Mouse (Mus musculus) left cerebral cortex, adult 2 months (tissue): ENCODE data around the gene Pnkp. TPM values are rescaled to one million over a fixed set of nuclear protein-coding genes. Genes with fewer than 3 reads are reported as not detected.

Experiments used
- DNase-seq, 2 experiments: peaks; one replicate each; pipeline ENCODE4 v3.0.0; 2021 to 2022; ENCODE audit warnings: low spot score in 2 of 2, mixed read lengths in 1 of 2; ENCODE audit errors: extremely low spot score in 1 of 2
- H3K27ac ChIP-seq: fragments of 200-600 bp; 2 replicates; pipeline ENCODE4 v1.8.1; 2022
- H3K4me3 ChIP-seq: fragments of 200-600 bp; 2 replicates; pipeline ENCODE4 v1.8.1; 2022
- CTCF ChIP-seq: fragments of 200-600 bp; IDR thresholded peaks from 2 replicates; pipeline ENCODE4 v1.8.1; 2022; ENCODE audit warnings: antibody characterized with exemption, mild to moderate bottlenecking, moderate library complexity
- intact Hi-C: fragments of 180-260 bp; cut with DNase I; formaldehyde crosslinking; loops from one replicate; pipeline ENCODE4 v1.15.1; 2025
- total RNA-seq, 2 experiments: library from RNA; stranded (reverse); gene quantifications; 2 replicates each; pipeline ENCODE4 v1.2.3; 2021

Gene Pnkp
- total RNA-seq, 2 experiments from 2014 or later, result 27.4 to 31.2 TPM

DNA sequence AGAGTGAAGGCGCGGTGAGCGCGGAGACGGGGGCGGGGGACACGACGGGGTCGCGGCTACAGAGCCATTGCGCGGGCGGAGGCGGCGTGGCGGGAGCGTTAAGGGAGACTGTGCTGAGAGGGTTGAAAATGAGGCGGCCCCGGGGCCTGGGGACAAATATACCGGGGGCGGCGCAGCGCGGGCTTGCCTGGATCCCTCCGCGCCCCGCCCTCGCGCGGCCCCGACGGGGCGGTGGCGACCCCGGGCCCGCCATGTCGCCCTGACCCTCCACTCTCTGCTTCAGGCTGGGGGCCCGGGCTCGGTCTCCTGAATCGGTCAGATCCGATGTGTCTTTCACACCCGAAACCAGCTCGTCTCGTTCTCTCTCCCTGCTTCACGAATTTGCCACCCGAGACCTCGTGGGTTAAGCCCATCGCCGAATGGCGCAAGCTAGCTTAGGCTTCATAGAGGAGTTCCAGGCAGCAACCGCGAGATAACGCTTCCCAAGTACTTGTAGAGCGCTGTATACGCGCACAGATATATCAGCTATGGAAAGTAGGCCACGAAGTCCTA lies 40.4 kb upstream of the Pnkp start, which contains the start of gene Atf5:
TSS of gene Atf5 (minus strand) at position 189 of the 552 bp plus-strand sequence.
- intact Hi-C loops, result no loop called here
- Histone ChIP-seq H3K4me3 (peak within 1 kb of the TSS; percentile 71), H3K27ac (peak within 1 kb of the TSS; percentile 95)
- no peak for DNase-seq
- TF ChIP-seq CTCF, result no peak

DNA sequence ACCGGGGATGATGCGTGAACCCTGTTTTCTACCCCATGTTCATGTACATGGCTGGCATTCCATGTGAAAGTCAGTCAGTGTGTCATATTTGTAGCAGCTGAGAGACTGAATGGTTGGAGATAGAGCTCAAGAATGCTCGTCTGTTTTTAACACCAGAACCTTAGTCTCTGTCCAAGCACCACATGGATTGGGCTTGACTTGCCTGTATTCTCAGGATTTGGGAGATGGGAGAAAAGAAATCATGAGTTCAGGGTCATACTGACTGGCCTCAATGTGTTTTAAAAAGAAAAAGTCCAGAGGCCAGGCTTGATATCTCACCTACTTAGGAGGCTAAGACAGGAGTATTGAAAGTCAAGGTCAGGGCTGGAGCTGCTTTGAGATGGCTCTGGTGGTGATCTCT lies 39.5 kb upstream of the Pnkp start:
- H3K4me3 ChIP-seq, result peak overlapping the region; percentile 71
- H3K27ac ChIP-seq, result peak overlapping the region; percentile 95
- intact Hi-C loops, result no loop called here
- DNase-seq, result peak in 1 of 2 experiments; percentile 4
- TF ChIP-seq CTCF, result no peak

DNA sequence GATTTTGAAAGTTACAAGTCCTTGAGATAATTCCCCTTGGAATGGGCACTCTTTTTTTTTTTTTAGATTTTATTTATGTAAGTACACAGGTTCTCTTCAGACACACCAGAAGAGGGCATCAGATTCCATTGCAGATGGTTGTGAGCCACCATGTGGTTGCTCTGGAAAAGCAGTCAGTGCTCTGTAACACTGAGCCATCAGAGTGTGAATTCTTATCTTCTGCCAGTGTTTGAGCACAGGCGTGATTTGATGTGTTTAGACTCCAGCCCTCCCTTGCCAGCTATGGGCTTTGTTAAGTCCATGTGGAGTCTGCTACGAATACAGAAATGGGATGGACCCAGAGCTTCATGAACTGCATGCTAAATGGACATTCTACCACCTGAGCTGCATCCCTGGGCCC lies 38.8 kb upstream of the Pnkp start:
- H3K4me3 ChIP-seq, result peak overlapping the region; percentile 71
- peak overlapping the region; percentile 95 for H3K27ac ChIP-seq
- TF ChIP-seq CTCF, result peak; percentile 52
- intact Hi-C loops, result loop anchor here (2.0 kb wide), 1 partner anchor 31 kb away; the partner anchor contains the start of genes Akt1s1 and Tbc1d17
- peak in 1 of 2 experiments; percentile 11 for DNase-seq

DNA sequence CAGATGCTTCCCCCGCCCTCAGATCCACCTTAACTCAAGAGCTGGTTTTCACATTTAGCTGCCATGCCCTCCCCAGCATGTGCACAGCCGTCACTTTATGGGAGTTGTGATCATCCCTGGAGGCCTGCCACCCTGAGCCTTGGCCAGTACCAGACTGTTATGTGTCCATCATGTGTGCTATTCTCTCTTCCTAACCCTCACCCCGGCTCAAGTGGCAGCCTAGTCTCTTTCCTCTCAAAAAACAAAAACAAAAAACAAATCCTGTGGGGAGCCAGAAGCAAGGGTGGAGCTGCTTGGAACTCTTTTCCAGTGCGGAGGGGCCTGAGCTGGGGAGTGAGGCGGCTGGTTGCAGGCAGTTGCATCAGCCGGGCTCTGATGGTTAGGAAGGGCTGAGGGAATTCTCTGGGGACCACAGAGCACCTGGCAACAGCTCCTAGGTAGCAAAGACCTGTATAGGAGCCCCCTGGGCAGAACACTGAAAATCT lies 38.1 kb upstream of the Pnkp start:
- Histone ChIP-seq H3K4me3 (peak overlapping the region; percentile 24), H3K27ac (peak overlapping the region; percentile 95)
- intact Hi-C loops, result loop anchor here (2.0 kb wide), 1 partner anchor 30 kb away; the partner anchor contains the start of genes Akt1s1 and Tbc1d17
- peak in 1 of 2 experiments; percentile 13 for DNase-seq
- no peak for TF ChIP-seq CTCF

DNA sequence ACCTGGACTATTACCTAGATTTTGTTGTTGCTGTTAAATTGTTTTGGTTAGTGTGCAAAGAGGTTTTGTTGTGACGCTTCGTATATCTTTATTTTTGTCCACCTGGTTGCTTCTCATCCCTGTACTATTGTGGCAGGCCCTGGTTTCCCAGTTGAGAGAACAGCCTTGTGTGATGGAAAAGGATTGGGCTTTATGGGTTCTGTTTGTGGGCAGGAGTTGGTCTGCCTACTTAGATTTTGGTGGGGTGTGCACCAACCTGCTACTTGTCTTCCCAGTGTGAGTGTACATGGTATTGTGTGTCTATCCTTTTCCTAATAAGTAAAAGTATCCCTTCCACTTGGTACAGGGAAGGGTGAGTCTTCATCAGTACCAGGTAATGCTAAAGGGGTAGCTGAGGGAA lies 37.5 kb upstream of the Pnkp start:
- intact Hi-C loops, result loop anchor here (2.0 kb wide), 1 partner anchor 29 kb away; the partner anchor contains the start of genes Akt1s1 and Tbc1d17
- peak overlapping the region; percentile 95 for H3K27ac ChIP-seq
- TF ChIP-seq CTCF, result no peak
- peak in 1 of 2 experiments; percentile 8 for DNase-seq
- no peak overlapping the region; the same call in 1 of the 2 replicates for H3K4me3 ChIP-seq

DNA sequence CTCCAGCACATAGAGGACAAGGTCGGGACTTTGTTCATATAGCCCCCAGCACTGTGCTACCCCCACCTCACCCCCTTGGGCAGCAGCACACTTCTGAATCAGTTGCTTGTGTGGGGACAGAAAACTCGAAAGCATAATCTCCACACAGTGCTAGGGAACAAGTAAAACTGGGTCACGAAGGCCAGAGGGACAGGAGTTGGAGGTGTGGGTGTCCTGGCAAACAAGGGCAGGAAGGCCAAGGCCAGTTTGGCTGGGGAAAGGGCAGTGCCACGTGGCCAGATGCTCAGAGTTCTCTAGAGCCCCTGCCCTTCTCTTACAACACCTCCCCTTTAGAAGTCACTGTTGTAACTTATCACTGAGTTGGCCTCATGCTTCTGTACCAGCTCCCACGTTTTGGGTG lies 37.1 kb upstream of the Pnkp start:
- intact Hi-C loops, result loop anchor here (2.0 kb wide), 1 partner anchor 29 kb away; the partner anchor contains the start of genes Akt1s1 and Tbc1d17
- peak; percentile 6 to 10 for DNase-seq
- TF ChIP-seq CTCF, result no peak

DNA sequence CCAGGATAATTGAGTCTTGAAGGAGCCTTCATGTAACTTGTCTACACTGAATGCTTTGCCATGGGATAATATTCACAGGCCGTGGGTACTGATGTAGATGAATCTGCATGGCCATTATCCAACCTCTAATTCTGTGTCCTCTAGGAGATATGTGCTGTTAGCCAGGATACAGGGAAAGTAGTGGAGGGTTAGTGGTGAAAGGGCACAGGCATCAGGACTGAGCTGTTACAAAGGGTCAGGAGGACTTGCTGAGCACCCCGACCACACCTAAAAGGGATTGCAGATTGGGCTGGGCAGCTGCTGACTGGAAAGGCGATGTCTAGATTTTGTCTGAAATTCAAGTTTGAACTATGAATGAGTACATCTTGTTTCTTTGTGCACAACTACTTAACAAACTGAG lies 36.4 kb upstream of the Pnkp start:
- TF ChIP-seq CTCF, result no peak
- peak in 1 of 2 experiments; percentile 4 for DNase-seq
- Histone ChIP-seq H3K4me3 (no peak overlapping the region), H3K27ac (no peak overlapping the region)
- intact Hi-C loops, result no loop called here

More for the DNA sequence above, 37.1 kb upstream of the Pnkp start:
- Histone ChIP-seq H3K4me3 (no peak overlapping the region), H3K27ac (peak overlapping the region; percentile 95; the same call in 1 of the 2 replicates)

DNA sequence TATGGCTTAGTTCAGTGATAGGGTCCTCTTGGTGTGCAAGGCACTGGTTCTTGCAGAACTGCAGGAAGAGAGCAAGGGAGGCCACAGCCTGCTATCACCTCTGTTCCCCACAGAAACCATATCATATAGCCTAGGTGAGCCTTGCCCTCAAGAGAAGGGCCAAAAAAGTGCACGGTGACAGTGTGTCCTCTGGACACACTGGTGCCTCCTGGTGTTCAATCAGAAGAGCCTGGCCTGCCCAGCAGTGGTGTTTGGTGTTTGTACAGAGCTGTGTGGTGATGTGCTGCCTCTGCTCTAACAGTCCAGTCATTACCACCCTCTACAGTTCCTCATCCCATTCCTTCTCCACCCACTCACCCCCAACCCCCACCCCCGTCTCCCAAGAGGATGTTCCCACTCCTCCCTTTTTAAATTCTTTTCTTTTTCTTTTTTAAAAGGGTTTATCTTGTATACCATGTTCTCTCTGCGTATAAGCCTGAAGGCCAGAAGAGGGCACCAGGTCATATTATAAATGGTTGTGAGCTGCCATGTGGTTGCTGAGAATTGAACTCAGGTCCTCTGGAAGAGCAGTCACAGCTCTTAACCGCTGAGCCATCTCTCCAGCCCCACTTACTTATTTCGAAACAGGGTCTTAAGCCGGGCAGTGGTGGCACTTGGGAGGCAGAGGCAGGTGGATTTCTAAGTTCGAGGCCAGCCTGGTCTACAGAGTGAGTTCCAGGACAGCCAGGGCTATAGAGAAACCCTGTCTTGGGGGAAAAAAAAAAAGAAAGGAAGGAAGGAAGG lies 35.1 kb upstream of the Pnkp start:
- intact Hi-C loops, result no loop called here
- Histone ChIP-seq H3K4me3 (no peak overlapping the region), H3K27ac (no peak overlapping the region)
- peak; percentile 4 to 6 for DNase-seq
- no peak; the same call in 1 of the 2 replicates for TF ChIP-seq CTCF

DNA sequence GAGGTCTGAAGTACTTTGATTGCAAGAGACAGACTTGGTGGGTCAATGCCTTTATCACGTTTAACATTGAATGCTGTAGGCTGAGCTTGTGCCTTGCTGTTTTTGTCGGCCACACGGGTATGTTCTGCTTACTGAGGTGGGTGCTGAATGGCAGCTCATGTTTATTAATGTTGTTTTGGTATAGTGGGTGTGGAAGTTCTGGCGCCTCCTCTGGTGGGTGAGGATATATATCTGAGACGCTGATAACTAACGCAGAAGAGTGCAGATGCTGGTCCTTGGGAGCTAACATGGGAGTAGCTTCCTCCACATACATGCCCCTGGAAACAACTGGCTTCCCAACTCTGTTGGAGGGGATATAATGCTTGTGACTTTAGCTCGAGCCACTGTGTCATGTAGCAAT lies 33.5 kb upstream of the Pnkp start:
- TF ChIP-seq CTCF, result peak; percentile 17
- no peak overlapping the region for H3K27ac ChIP-seq
- H3K4me3 ChIP-seq, result no peak overlapping the region
- intact Hi-C loops, result no loop called here
- DNase-seq, result no peak

DNA sequence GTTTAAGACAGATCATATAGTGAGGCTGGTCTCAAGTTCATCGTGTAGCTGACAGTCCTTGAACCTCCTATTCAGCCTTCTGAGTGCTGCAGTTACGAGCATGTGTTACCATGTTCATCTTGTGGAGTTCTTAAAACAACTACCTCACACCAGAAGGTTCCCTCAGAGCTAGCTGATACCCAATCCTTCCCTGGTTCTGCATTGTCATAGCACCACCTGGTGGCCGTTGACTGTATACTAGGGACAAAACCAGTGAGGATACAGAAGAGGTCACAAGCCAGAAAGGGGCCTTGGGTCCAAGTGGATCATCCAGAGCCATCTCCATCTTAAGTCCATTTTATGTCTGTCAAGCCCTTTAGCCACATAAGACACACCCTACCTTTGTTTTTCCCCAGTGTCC lies 32.1 kb upstream of the Pnkp start:
- intact Hi-C loops, result loop anchor here (1.0 to 2.0 kb wide), 2 partner anchors 76 to 101 kb away; partner anchors contain the start of gene Vrk3
- no peak overlapping the region for H3K27ac ChIP-seq
- H3K4me3 ChIP-seq, result no peak overlapping the region
- TF ChIP-seq CTCF, result peak; percentile 94
- DNase-seq, result peak; percentile 73 to 81

DNA sequence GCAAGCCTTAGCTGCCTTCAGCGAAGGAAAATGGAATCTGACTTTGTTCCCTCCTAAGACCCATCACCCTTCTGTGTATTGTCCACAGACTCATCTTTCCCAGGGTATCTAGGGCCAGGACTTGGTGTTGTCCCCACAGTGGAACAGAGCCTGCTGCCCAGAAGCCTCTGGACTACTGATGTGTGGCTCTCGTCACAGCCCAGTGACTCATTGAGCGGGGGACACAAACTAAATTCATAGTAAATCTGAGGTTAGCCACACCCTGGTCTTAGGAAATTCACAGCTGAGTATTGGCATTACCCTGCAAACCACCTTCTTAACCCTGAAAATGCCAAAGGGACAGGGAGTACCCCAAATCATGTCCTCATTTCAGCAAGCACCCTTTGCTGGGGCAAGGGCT lies 30.2 kb upstream of the Pnkp start:
- TF ChIP-seq CTCF, result no peak
- no peak overlapping the region for H3K4me3 ChIP-seq
- intact Hi-C loops, result no loop called here

DNA sequence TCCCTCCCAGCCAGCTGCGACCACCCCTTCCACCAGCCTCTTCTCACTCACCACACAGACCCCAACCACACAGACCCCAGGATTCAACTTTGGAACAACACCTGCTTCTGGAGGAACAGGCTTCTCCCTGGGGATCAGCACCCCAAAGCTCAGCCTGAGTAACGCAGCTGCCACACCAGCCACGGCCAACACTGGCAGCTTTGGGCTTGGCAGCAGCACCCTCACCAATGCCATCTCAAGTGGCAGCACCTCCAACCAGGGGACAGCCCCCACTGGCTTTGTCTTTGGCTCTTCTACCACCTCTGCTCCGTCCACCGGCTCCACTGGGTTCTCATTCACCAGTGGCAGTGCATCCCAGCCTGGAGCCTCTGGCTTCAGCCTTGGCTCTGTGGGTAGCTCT lies 28.2 kb upstream of the Pnkp start:
- Histone ChIP-seq H3K4me3 (no peak overlapping the region), H3K27ac (no peak overlapping the region)
- no peak for TF ChIP-seq CTCF
- no peak for DNase-seq
- intact Hi-C loops, result no loop called here

More for the DNA sequence above, 30.2 kb upstream of the Pnkp start:
- DNase-seq, result no peak
- H3K27ac ChIP-seq, result no peak overlapping the region
